Mouse (Mus musculus) kidney, postnatal 4 days (tissue): ENCODE data around the gene Cavin4.
A peak's percentile ranks its signal among the peaks of the same experiment; 100 is the strongest.

Experiments
- DNase-seq, 2 experiments: peaks; one replicate each; pipeline ENCODE4 v3.0.0; 2021; ENCODE audit warnings: mixed read lengths in 2 of 2

Gene Cavin4

DNA sequence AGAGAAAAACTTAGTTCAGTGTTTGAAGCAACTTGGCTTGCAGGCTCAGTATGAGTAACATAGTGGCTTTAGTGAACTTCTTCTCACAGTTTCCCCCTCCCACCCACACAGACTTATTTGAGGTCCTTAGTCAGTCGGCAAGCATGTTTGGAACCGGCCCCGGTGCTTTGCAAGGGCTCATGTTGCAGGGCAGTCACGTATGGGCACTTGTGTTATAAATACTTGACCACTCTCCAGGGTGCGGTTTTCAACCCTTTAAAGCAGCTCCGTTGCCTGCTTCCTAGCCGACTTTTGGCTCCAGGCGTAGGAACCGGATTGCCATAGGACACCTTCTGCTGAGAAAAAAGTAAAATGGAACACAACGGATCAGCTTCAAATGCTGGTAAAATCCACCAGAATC lies at the start of gene Cavin4:
TSS of gene Cavin4 (plus strand) at position 244 of the 400 bp plus-strand sequence.
- no peak for DNase-seq

DNA sequence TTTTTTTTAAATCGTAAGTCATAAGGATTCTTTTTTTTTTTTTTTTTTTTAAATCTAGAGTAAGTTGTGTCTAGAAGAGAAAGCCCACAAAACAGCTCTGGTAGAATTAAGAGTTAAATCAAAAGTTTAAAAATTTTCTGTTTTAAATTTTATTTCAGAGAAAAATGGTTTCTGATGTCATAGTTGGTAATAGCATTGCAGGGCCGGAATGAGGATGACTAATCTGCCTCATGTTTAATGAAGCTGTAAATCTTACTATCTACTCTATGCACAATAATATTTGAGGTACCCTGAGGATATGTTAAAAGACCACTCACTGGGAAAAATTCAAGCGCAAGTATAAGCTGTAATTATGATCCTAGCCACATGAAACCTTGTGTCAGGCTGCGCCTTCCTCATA lies 47.8 kb upstream of the Cavin4 start:
- no peak for DNase-seq

DNA sequence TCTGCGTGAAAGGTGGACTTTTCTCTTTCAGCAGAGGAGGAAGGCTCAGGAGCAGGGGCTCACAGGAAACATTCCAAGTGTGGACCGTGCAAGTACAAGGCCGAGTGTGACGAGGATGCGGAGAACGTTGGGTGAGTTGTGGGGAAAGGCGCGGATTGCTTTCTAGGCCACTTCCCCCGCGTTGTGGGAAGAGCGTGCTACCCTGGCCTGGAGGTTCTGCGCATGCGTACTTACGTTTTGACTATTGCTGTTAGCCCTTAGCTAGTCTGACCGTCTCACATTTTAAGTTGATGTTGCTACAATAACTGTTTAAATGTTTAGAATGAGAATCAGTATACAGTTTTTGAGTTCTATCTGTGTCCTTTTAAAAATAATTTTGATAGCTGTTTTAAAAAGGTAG lies 46.1 kb upstream of the Cavin4 start:
- DNase-seq: no peak

DNA sequence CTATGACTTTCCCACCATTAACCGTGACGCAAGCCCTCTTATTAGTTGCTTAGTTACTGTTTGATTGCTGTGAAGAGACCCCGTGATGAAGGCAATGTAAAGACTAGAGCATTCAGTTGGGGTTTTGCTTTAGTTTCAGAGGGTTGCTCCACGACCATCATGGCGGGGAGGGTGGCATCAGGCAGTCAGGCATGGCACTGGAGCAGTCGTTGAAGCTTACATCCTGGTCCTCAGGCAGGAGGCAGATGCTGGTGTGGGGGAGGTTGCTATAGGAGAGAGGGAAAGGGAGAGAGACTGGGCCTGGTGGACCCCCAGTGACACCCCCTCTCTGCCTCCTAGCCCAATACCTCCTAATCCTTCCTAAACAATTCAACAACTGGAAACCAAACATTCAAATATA lies 43.2 kb upstream of the Cavin4 start:
- DNase-seq: no peak

DNA sequence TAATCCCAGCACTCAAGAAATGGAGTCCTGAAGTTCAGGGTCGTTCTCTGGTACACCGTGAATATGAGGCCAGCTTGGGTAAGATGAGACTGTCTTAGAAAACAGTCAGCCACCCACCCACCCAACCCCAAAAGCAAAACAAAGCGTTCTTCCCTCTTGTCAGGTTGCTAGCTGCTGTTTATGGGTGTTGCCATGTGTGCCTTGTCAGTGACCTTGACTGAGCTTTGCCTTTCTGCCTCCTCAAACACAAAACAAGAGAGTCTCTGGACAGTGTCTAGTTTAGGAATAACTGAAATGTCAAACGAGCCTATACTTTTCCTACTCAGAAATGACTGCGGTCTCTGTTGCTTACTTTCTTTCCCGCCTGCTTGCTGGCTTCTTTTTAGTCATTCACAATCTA lies 41.1 kb upstream of the Cavin4 start:
- DNase-seq: no peak

DNA sequence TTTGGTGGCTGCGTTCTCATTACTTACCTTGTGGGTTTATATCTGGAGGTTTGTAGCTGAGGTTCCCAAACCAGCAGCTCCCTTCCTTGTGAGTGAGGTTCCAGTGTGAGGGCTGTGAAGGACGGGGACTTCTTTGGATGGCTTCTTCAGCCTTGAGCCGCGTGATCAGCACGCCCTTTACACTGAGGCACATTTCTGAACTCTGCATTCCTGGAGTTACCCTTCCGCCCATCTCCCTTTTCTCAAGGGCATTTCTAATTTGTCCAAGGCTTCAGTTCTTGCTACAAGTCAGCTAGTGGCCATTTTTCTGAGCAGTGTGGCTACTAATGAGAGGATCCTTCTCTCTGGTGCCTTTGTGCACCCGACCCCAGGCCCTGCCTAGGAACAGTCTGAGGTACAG lies 40.4 kb upstream of the Cavin4 start:
- DNase-seq: no peak

DNA sequence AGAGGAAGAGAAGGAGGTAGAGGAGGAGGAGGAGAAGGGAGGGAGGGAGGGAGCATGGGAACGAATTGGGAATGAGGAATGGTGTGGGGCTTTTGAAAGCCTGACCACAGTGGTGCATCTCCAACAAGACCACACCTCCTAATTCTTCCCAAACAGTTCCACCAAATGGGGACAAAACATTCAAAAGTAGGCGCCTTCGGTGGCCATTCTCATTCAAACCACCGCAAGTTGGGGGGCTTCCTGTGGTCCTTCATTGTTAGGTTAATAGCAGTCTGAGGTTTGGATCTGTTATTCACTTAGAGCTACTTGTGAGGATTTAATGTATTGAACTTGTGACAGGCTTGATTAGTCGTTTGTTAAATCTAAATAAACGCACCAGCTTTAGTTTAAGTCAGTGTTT lies 38.4 kb upstream of the Cavin4 start:
- no peak for DNase-seq

DNA sequence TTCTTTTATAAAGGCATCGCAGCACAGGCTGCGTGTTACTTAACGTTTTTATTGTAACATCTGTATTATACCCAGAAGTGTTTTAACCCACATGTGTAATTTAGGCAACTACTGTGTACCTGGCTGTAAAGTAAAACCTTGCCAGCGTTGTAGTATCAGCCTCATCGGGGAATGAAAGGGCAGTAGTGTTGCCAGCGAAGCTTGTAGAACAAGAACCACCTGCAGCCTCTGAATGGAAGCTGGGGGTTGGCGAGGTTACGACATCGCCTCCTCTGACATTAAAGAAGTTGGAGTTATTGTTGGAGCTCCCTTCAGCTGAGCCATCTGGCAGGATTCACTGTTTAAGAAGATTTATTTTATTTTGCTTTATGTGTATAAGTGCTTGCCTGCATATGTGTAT lies 37.5 kb upstream of the Cavin4 start:
- no peak for DNase-seq

DNA sequence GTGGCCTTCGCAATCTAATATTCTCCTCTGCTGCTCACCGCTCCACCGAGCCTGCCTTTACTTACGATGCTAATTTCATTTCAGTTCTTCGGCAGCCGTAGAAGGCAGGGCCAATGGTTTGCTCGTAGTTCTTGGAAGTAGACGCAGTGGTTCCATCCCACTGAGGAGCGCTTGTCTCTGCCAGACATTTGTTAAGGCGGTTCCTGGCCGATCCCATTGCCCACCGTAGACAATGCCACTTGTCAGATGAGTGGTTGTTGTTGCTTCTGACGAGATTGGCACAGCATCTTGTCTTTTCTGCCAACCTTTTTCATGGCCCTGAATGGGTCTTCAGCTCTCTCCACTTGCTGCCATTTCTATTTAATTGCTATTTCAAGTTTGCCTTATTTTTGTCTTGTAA lies 33.9 kb upstream of the Cavin4 start:
- no peak for DNase-seq

DNA sequence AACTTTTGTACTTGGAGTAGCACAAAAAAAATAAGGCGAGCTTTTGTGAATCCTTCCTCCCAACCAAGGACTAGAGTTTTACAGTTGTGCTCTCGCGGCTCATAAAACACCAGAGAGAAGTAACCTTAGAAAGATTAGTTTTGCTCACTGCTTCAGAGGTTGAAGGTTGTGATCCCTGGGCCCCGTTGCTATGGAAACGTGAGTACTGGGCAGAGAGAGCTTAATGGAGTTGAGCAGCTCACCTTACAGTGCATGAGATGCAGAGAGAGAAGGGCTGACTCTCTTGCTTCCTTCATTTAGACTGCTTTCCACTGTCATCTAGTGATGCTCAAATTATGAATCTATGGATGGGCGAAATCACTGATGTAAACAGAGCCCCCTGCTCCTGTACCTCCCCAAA lies 29.8 kb upstream of the Cavin4 start:
- peak; percentile 39 to 52 for DNase-seq

DNA sequence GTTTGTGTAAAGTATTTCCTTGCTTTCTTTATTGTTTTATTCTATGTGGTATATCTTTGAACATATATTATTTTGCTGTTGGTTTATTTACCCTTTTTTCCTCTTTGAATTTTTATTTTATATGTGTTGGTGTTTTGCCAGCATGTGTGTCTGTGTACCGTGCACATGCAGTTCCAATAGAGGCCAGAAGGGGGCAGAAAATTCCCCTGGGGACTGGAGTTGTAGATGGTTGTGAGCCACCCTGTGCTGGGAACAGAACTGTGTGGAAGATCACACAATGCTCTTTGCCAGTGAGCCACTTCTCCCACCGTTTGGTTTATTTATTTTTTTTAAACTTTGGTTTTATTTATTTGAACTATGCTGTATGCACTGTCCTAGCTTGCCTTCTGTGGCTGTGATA lies 29.3 kb upstream of the Cavin4 start:
- DNase-seq: peak; percentile 26 to 42

DNA sequence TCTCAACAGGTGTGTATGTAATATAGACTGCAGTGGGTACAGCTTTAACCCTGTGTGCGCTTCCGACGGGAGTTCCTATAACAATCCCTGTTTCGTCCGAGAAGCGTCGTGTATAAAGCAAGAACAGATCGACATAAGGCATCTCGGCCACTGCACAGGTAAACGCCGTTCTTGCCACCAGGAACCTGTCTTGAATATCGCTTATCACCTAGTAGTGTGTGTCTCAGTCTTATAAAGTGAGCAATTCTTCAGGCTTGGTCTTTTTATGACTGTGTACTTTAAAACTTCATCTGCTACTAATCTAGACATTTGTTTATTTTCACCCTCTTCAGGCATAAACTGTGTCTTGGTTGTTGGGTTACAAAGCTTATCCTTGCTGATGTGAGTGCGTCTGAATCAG lies 26.5 kb upstream of the Cavin4 start:
- no peak for DNase-seq

DNA sequence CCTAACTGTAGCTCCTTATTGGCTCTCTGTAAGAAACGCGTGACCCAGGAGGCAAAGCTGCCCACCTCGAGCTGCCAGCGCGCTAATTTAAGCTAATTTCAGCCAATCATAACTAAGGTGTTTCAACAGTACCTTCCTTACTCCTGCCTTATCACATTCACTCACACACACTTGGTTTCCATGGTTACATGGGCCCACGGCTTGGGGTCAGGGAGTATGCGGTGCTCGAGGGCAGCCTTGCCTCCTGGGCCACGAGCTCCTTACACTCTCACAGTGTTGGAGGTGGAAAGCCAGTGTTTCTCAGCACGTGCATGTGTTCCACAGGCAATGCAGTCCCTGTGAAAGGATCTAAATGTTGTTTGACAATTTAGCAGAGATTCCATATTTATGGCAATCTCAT lies 25.2 kb upstream of the Cavin4 start:
- no peak for DNase-seq

DNA sequence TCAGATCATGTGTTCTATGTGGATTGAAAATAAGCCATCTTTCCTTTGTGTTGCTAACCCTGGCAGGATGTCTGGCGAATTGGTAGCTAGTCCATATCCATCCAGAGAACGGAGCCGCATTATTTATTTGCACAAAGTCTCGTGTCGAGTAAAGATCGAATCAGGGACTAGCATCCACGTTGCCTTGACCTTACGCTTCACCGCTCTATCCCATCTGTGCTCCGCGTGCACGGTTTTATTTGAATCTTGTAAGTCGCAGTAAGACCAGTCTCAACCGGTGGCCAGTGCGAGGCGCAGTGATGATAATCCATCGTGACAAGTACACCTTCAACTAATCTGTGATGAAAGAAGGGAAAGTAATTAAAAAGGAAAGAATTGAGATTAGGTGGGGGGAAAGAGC lies 23.8 kb upstream of the Cavin4 start:
- no peak for DNase-seq

DNA sequence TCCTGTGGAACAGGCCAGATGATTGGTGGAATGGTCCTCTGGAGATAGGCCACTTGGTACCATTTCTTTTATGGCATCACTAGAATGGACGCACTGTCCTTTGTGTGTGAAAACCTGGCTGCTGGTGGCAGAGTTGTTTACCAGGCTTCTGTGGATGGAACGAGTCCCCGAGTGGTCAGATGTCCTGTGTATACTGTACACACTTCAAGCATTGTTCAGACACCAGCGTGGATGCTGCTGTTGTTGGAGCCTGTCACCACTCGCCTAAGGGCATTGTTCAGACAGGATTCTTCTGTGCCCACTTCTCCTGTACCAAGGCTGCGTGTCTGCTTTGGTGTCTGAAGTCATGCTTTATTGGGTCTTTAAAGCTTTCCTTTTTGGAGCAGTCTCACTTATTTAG lies 19.5 kb upstream of the Cavin4 start:
- DNase-seq: no peak

DNA sequence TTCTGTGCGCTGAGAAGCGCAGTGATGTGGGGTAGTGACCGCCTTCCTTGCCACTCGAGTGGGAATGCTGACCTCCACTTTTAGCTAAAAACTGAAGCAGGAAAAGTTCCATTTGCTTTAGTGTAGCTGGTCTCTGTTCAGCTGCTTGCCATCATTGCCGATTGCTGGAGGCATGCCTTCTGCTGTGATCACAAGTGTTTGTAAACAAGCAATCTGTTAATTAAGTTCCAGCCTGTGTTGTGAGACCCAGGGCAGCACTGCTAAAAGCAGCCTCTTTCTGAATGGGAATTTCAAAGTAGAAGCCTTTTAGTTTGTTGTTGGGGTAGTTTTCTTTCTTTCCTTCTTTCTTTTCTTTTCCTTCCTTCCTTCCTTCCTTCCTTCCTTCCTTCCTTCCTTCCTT lies 17.2 kb upstream of the Cavin4 start:
- no peak for DNase-seq

DNA sequence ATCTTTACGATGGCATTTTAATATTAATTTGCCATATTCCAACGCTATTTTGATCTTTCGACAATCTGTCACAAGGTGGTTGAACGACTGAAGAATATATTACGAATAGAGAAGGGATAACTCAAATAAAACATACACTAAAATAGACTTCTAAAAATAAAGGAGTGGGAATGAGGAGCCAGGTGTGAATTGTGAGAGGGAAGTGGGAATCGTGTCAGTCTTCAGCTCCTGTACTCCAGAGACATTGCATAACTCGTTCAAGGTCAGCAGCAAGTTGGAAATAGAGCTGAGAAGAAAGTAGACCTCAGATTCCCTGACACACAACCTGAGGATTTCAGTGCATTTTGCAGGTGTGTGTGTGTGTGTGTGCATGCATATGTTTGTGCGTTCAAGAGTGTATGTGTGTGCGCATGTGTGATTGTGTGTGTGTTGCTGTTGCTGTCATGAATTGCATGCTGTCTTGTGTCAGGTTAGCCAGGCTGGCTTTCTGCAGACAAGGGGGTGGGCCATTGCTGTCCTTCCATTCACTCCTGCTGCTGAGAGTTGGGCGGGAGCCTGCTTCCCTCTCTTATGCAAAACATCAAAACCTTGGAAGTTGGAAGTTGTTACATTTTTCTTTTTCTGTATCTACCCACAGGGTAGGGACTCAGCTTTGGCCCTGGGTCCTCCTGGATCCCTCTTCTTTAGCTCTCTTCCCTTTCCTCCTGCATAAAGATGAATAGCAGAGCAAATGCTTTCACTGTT lies 12.5 kb upstream of the Cavin4 start:
- no peak for DNase-seq

DNA sequence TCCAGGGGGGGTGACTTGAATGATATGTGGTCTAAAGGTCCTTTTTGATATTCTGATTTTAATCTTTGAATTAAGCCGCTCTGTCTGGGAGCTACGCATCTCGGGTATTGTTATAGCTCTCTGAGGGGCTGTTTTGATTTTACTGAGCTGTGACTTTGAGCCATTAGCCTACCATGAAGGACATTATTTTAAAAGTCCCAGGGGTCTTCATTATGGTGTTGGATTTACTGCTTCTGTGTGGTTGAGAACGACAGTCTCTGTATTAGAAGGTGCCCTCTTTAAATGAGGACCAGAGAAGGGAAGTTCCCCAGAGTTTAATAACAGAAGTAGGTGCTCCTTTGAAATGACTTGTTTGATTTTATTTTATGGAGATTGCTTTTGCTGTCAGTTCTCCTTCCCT lies 9.2 kb upstream of the Cavin4 start:
- no peak for DNase-seq

DNA sequence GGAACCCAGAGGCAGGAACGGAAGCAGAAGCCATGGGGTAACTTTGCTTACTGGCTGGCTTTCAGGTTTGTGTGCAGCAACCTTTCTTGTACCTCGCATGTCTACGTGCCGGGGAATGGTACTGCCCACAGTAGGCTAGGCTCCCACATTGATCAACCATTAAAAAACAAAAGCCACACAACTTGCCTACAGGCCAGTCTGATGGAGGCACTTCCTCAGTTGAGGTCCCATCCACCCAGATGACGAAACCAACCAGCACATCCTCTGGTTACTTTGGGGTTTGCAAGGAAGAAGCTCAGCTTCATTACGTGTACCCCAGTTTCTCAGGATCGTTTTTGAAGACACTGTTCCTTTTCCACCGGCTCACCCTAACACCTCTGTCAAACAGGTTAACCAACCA lies 6.8 kb upstream of the Cavin4 start:
- no peak for DNase-seq

DNA sequence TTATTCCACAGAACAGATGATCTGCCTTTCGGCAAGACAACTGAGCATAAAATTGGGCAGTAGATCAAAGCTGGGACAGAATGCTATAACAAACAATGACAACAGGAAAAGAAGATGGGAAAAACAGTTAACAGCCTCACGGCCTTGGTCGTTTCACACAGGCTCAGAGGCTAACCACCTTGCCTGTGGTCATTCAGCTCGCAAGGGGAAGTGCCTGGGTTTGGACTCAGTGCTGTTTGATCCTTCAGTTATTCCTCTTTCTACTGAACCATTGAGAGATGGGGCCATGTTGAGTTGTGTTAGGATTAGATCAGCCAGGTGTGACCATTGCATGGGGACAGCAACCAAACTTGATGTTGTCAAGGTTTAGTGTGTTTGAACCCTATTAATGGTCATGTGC lies 3.2 kb upstream of the Cavin4 start:
- DNase-seq: no peak

DNA sequence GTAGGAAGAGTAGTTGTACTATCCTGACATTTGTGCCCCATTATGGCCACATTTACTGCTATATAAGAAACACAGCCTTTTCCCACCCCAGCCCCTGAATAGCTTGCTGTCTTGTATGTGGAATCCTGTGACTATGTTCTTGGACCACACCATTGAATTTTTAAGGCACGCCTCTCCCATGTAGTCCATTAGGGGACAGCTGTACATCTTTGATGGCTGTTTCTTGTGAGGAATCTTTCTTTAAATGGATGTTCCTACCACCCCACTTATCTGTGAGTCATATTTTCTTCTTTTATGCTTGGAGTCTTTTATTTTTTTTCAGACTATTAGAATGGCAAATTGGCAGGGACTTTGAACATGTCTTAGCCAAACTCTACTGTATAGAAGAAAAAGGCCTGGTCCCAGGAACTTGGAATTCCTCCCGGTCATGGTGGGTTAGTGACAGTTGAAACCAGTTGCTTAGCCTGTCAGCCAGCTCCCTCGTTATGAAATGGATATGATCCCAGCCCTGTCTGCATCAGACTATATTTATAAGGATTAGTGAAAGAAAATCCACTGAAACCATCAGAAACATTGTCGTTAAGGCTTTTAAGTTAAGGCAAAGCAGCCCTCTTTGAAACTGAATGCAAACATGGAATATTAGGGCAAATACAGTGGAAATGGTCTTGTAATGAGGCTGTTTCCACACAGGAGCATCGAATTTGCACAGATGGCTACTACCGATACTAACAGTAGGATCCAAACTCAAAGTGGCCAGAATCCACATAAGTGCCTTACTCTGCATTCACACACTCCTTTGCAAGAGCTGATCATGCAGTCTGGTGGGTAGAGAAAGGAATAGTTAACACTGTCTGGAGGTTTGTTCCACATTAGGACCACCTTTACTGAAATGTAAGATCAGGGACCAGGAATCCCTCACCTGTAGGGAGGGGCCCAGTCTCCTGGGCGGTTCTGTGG lies 2.4 kb upstream of the Cavin4 start:
- DNase-seq: no peak

DNA sequence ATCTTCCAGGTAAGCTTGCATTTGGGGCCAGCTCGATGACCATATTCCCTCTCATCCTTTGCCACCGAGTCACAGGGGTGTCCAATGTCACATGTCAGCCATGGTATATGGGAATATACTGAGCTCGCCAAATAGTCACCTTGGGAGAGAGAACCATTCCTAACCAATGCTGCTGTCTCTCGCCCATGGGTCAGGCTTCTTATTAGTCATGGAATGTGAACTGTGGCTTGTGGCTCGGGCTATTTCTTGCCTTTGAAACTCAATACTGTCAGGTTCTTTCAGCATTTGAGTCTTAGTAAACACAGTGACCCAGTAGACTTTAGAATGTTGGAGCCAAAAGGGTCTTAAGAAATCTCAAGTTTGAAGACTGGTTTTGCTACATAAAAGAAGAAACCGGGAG lies 707 bp downstream of the Cavin4 start:
- DNase-seq: no peak

DNA sequence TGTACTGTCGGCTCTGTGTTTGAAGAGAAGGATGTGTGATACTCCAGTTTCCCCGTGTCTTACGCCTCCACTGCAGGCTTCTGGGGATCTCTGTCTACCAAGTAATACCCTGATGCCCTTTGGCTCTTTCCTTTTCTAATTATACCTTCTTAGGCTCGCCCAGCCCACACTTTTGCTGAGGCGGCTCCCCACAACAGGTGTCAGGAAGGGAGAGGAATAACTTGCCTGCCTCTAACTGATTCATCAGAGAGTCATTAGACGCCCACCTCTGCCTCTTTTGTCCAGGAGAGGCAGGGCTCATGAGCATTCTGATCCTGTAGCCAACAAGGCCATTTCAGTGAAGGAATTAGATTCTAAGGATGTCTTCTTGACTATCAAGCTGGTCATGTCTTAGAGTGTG lies 4.0 kb downstream of the Cavin4 start:
- DNase-seq: no peak

DNA sequence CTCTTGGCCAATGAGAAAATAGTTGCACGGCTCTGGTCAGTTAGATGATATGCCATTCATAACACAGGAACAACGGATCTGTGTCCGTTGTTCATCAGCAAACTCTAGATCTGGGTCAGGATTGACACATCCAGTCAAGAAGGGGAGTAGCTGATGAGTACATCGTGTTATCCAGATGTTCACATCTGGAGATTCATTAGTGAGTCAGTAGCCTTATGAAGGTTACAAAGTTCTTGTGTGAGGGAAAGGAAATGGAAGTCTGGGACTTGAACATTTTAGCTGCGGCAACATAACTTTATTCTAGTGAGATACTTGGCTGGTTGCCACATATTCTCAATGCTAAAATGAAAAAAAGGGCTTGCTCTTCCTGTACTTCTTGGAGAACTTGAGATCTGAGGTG lies 9.6 kb downstream of the Cavin4 start:
- DNase-seq: no peak
